Mouse (Mus musculus) WW6 (cell line): ENCODE results near the gene Flrt3.
A peak's percentile ranks its signal among the peaks of the same experiment; 100 is the strongest.

Experiments used
- DNase-seq: peaks from one replicate; pipeline ENCODE4 v3.0.0-alpha.2; 2013; ENCODE audit warnings: low read depth, low spot score

The Flrt3 gene

GRCm38 (mm10) chr2:140670963-140671702 is at the start of gene Flrt3:
Flrt3 (minus strand) TSS chr2:140671469.
- DNase-seq = peak; percentile 88

GRCm38 (mm10) chr2:140717407-140717806 is 46.1 kb upstream of the Flrt3 start:
- no peak for DNase-seq

- no peak for DNase-seq
Observed at GRCm38 (mm10) chr2:140715822-140716221, 44.6 kb upstream of the Flrt3 start.

GRCm38 (mm10) chr2:140707550-140707949 is 36.3 kb upstream of the Flrt3 start:
- no peak for DNase-seq

GRCm38 (mm10) chr2:140705278-140705677 is 34.0 kb upstream of the Flrt3 start:
- DNase-seq = no peak

GRCm38 (mm10) chr2:140704146-140704545 is 32.9 kb upstream of the Flrt3 start:
- no peak for DNase-seq

- DNase-seq = no peak
Observed at GRCm38 (mm10) chr2:140703377-140703776, 32.1 kb upstream of the Flrt3 start.

- DNase-seq = no peak
Observed at GRCm38 (mm10) chr2:140698585-140698984, 27.3 kb upstream of the Flrt3 start.

- no peak for DNase-seq
Observed at GRCm38 (mm10) chr2:140693845-140694244, 22.6 kb upstream of the Flrt3 start.

- DNase-seq = no peak
Observed at GRCm38 (mm10) chr2:140692461-140692860, 21.2 kb upstream of the Flrt3 start.

GRCm38 (mm10) chr2:140691403-140691802 is 20.1 kb upstream of the Flrt3 start:
- DNase-seq = no peak

GRCm38 (mm10) chr2:140690906-140691305 is 19.6 kb upstream of the Flrt3 start:
- DNase-seq = no peak

GRCm38 (mm10) chr2:140676728-140677127 is 5.5 kb upstream of the Flrt3 start:
- peak; percentile 47 for DNase-seq

- DNase-seq = no peak
Observed at GRCm38 (mm10) chr2:140673466-140673865, 2.2 kb upstream of the Flrt3 start.

- no peak for DNase-seq
Observed at GRCm38 (mm10) chr2:140670457-140670856, 812 bp downstream of the Flrt3 start.

GRCm38 (mm10) chr2:140669786-140670185 is 1.5 kb downstream of the Flrt3 start:
- DNase-seq = no peak

- no peak for DNase-seq
Observed at GRCm38 (mm10) chr2:140669081-140669480, 2.2 kb downstream of the Flrt3 start.

GRCm38 (mm10) chr2:140668311-140668710 is 3.0 kb downstream of the Flrt3 start:
- peak; percentile 33 for DNase-seq

GRCm38 (mm10) chr2:140667261-140668047 is 3.8 kb downstream of the Flrt3 start:
- no peak for DNase-seq

- no peak for DNase-seq
Observed at GRCm38 (mm10) chr2:140666846-140667245, 4.4 kb downstream of the Flrt3 start.

- DNase-seq = no peak
Observed at GRCm38 (mm10) chr2:140664381-140664780, 6.9 kb downstream of the Flrt3 start.

GRCm38 (mm10) chr2:140662673-140663072 is 8.6 kb downstream of the Flrt3 start:
- DNase-seq = no peak

GRCm38 (mm10) chr2:140653978-140654377 is 17.3 kb downstream of the Flrt3 start:
- no peak for DNase-seq
